Mouse (Mus musculus) neutrophil, adult 65 days (primary cell): ENCODE measurements around the gene Rcan1. TPM values are rescaled to one million over a fixed set of nuclear protein-coding genes. Genes with fewer than 3 reads are reported as not detected.

Experiments
- total RNA-seq: library from RNA; stranded (reverse); gene quantifications from 2 replicates; pipeline ENCODE4 v1.2.4, GENCODE M21; 2023

Rcan1 gene
- 6.0 and 6.2 TPM in 2 replicates for total RNA-seq

DNA sequence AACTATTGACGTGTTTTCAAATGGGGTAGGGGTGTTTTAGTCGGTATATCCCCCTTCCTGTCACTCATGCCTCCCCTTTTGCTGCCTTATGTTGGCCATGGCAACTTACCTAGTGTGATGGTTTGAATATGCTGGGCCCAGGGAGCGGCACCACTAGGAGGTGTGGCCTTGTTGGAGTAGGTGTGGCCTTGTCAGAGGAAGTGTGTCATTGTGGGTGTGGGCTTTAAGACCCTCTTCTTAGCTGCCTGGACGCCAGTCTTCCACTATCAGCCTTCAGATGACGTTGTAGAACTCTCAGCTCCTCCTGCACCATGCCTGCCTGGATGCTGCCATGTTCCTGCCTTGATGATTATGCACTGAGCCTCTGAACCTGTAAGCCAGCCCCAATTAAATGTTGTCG lies at the start of gene Rcan1:
Gene Rcan1 (minus strand): TSS at position 162 of the 400 bp plus-strand sequence.

DNA sequence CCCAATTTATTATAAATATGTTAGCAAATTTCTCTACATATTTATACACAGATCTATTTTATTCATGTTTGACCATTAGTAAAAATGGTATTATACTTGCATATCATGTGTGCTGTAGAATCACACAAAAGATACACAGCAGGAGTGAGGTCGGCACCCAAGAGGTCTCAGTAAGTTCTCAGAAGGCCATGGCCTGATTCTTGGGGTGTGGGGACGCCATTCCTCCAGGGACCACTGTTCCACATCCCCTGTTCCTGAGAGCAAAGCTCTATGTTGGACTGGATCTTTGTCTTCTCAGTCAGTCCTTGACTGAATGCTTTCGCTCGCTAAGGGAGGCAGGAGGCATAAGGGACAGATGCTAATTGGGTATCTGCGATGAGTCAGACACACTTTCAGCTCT lies 14.8 kb upstream of the Rcan1 start, which contains the start of gene Clic6:
Gene Clic6 (plus strand): TSS at position 301 of the 400 bp plus-strand sequence.

DNA sequence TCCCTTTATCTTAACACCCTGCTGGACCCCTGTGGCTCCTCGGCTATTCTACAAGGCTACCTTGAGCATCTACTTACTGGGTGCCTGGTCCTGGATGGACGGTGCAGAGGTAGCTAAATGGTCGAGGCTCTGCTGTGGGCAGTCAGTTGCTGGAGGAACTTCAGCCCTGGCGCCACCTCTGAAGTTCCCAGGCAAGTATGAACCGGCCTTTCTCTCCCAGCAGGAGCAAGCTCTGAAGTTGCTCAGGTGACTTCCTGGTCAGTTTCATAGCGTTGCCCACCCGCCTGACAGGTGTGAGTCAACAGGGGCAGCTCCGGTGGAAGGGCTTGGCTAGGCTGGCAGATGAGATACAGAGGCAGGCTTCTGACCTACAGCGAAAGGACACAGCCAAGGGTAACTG lies 111.4 kb downstream of the Rcan1 start, which contains the start of gene Kcne1:
Gene Kcne1 (minus strand): TSS at position 240 of the 400 bp plus-strand sequence.

Other genes starting within 250 kb of the Rcan1 start
- not detected in 2 replicates for gene Kcne2, start 178.5 kb downstream of the Rcan1 start, total RNA-seq
- 14.2 and 14.6 TPM in 2 replicates for gene Smim11, start 169.6 kb downstream of the Rcan1 start, total RNA-seq
- gene Fam243, start 149.4 kb downstream of the Rcan1 start, total RNA-seq = not detected in 2 replicates
- gene Kcne1, start 111.4 kb downstream of the Rcan1 start, total RNA-seq = not detected in 2 replicates
- not detected in 2 replicates for gene Clic6, start 14.9 kb upstream of the Rcan1 start, total RNA-seq